ENCODE assay signal across 13 mouse cellular contexts in genomic region chr12:77510758-77511157, GRCm38 (mm10).
"Had no signal": no experiment of that assay in that cellular context is flagged by ENCODE, and none has a peak within 500 bp of the region (broad histone marks: within the 10 kb centered on the region; RNA-seq: fewer than 3 reads in every experiment).

No protein-coding gene starts in this region.

- DNase-seq: kidney, adult 18-20 months; kidney, adult 9 months; kidney, postnatal 25 days; layer of hippocampus, postnatal 36 days; liver, embryonic 13.5 days; lung, adult 2 months; lung, postnatal 14 days; lung, postnatal 4 days; retina, postnatal 1 day; right cerebral cortex, postnatal 25 days; spleen, adult 18-20 months; thymus, postnatal 25 days had no signal

- ATAC-seq: midbrain, embryonic 15.5 days had no signal
